Mouse (Mus musculus): ENCODE data around the gene Mthfsd.

Gene Mthfsd

GRCm38 (mm10) chr8:121071454-121071853 is 36.7 kb downstream of the Mthfsd start:
- DNase-seq (ENCODE audit: low read depth), result no peak

GRCm38 (mm10) chr8:121063649-121064048 is 44.5 kb downstream of the Mthfsd start:
- no peak for DNase-seq (ENCODE audit: low read depth)

GRCm38 (mm10) chr8:121062521-121062920 is 45.7 kb downstream of the Mthfsd start:
- no peak for DNase-seq (ENCODE audit: low read depth)

- no peak for DNase-seq (ENCODE audit: low read depth)
Measured at GRCm38 (mm10) chr8:121059098-121059497, 49.1 kb downstream of the Mthfsd start.

- DNase-seq (ENCODE audit: low read depth), result no peak
Measured at GRCm38 (mm10) chr8:121058081-121058480, 50.1 kb downstream of the Mthfsd start.

GRCm38 (mm10) chr8:121047441-121047840 is 60.8 kb downstream of the Mthfsd start:
- no peak for DNase-seq (ENCODE audit: low read depth)

GRCm38 (mm10) chr8:121043719-121044440 is 64.3 kb downstream of the Mthfsd start:
- no peak for DNase-seq (ENCODE audit: low read depth)

Data from naive thymus-derived CD4-positive, alpha-beta T cell, adult 2 months (primary cell).